Mouse (Mus musculus): Measurements from ENCODE around the gene Gm13420.
"Not testable (repeated sequence)": the region's sequence is repeated elsewhere in the genome, so short reads cannot be mapped to it uniquely, and the experiment has no call there.

The Gm13420 gene

DNA sequence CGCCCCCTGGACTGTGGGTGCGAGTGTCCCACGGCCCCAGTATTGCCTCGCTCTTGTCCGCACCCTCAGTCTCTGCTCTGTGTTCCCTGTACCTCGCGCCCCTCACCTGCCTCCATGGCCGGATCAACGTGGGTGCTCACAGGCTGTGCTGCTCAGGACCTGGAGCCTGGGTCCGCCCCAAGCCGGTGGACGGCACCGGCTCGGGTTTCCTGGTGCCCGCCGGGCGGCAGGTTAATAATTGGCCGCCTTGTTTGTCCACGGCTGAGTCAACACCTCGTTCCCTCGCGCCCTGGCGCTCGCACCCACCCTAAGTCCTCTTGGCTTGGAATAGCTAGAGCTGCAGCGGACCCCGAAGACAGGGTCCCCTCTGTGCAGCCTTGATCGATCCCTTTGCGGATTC is at the start of gene Gm13420:
Gene Gm13420, minus strand, starts transcription at position 189 of the 400 bp plus-strand sequence.
- peak in 1 of 2 experiments; percentile 39 for DNase-seq (ENCODE audit: low spot score in 2 of 2)

DNA sequence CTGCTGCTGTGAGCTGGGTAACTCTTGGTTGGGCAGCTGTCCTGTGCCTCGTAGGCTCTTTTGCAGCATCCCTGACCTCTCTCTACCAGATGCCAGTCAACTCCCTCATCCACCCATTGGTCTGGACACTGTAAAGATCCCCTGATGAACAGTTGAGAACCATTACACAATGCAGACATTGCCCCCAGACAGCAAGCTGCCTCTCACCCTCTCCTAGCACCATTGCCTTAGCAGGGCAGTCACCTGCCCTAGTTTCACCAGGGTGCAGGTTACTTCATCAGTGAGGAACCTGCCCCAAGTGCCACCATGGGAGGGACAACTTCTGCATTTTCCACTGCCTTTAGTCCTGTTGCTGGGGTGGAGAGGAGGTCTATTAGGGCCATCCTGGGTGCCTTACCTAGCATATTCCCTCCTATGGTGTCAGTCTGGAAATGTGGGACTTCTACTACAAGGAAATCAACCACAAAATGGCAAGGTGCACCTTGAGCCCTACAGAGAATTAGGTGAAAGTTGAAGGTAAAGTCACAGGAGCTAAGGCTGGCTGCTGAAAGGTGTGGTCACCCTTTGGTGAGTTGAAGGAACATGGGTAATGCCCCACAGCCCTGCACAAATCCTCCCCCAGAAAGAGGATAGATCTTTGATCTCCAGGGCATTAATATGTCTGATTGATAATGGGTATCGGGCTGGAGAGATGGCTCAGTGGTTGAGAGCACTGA is 41.4 kb upstream of the Gm13420 start:
- no peak for DNase-seq (ENCODE audit: low spot score in 2 of 2)

DNA sequence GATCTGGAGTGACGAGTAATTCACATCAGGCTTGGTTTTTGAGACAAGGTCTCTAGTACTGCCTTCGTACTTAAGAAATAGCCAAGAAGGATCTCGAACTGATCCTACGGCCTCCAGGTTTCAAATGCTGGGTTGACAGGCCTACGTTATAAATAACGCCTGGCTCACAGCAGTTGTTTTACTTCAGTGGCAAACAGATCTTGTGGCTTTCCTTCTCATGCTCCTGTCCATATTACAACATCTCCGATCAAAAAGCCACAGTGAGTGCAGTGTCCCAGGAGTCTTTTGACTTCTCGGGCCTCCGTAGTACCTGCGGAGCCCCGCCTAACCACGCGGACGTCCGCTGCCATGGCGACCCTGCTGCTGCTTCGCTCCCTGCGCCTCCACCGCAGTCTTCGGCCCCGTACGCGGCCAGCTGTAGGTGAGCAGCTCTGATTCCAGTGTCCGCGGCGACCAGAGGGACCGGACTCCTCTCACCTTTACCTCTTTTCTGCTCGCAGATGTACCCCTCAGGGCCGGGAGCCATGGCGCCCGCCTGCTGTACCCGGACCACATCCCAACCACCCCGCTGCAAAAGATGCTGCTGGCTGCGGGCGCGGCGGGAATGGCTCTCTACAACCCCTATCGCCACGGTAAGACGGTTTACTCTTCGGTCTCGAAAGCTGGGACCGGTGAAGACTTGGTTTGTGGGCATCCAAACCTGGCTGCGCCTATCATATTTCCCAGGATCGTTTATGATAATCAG is 36.6 kb upstream of the Gm13420 start, which contains the start of gene Trub2:
Gene Trub2, minus strand, starts transcription at position 566 of the 745 bp plus-strand sequence.
- peak; percentile 79 for DNase-seq (ENCODE audit: low spot score in 2 of 2)

DNA sequence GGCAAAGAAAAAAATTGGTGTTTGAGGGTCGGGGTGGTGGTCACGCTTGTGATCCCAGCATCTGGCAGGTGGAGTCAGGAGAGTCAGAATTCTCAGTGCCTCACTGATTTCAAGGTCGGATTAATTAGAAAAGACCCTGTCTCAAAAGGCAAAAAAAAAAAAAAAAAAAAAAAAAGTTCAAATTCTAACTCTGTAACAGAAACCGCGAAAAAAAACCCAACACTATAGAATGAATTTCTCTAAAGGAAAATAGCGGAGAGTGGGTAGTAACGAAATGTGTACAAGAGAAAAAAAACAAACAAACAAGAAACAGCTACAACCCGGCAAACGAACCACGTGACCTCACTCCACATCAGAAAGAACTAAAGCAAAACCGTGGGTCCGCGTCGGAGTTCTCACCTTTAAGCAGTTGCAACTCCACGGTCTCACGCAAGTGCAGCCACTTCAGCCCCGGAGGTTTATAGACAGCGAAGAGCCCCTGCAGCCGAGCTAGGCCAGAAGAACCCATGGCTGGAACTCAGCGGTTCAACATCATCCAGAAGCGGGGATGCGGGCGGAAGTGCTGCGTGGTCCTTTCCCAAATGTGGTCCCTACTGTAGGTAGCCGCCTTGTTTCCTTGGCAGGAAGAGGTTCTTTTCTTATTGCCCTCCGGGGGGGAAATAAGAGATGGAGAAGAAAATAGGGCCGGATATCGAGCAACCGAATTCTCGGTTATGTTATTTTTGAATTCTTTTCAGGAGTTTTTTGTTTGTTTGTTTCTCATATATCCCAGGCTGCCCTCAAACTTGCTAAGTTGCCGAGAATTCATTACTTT is 35.8 kb upstream of the Gm13420 start, which contains the start of gene Coq4:
Gene Coq4, plus strand, starts transcription at position 390 of the 814 bp plus-strand sequence.
- DNase-seq (ENCODE audit: low spot score in 2 of 2), result peak; percentile 78 to 83

DNA sequence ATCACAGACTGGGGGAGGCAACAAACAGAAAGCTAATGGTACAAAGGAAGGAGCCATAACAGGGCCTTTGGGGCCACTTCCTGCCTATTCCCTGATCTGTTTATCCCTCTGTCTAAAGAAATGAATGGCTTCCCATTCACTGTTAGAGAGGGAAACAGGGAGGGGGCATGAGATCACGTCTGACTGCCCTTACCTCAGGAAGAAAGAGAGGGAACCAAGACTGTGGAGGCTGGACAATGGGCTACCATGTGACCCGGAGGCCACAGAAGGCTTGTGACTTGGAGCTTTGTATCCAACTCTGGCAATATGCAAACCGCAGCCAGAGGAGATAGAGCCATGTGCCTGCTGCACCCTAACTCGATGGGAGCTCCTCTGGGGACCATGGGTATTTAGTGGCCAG is 32.8 kb upstream of the Gm13420 start:
- DNase-seq (ENCODE audit: low spot score in 2 of 2), result no peak

DNA sequence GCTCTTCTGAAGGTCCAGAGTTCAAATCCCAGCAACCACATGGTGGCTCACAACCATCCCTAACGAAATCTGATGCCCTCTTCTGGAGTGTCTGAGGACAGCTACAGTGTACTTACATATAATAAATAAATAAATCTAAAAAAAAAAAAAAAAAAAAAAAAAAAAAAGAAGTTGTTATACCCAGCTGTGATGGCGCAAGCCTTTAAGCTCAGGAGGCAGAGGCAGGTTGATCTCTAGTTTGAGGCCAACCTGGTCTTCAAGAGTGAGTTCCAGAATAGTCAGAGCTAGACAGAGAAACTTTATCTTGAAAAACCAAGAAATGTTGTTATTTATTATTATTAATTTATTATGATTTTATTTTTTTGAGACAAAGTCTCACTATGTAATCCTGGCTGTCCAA is 29.8 kb upstream of the Gm13420 start:
- DNase-seq (ENCODE audit: low spot score in 2 of 2), result not testable (repeated sequence)

DNA sequence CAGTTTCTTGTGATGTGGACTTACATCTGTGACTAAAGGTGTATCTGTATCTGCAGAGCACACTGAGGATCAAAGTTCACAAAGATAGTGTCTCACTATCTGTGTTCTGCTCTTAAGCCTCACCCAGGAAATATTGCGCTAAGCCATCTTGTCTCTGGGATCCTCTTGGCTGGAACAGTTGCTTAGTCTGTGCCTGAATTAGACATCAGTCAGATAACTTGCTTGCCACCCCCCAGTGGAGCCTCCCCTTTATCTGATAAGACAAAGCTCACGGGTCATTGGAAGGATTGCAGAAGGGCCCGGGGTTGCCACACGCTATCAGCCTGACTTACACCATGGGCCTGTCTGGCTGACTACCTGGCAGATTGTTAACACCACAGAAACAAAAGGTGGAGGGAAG is 21.8 kb upstream of the Gm13420 start:
- DNase-seq (ENCODE audit: low spot score in 2 of 2), result no peak

DNA sequence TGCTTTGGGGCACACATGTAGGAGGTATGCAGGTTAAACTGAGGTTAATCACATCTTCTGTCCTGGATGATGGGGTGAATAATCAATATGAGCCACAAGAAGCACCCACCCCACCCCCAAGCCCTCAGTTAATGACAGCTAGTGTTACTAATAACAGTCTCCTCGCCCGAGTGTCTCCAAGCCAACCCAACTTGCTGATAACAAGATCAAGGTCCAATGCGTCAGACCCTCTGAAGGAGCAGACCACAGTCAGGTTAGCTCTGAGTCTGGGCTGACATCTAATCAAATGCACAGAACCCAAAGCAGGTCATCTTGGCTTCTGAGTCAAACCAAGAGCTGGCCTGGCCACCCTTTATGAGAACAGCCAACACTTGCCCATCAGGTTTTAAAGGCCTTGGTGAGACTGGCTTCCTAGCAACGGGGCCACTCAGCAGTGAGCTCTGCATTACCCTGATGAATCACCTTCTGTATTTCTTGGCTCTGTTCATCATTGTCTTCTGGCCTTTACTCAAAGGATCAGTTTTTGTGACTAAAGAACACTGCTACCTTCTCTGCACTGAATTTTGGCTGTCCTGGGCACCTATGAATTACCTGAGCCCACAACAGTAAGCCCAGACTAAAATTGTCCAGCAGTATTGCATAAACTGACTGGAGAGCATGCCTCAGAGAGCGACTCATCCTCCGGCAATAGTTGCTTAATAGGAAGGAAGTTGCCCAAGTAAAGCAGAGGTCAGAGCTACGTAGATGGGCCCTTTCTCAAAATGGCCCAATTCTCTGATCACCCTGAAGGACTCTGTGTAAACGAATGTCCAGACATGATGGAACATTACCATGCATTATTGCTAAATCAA is 20.4 kb upstream of the Gm13420 start:
- peak in 1 of 2 experiments; percentile 52 for DNase-seq (ENCODE audit: low spot score in 2 of 2)

DNA sequence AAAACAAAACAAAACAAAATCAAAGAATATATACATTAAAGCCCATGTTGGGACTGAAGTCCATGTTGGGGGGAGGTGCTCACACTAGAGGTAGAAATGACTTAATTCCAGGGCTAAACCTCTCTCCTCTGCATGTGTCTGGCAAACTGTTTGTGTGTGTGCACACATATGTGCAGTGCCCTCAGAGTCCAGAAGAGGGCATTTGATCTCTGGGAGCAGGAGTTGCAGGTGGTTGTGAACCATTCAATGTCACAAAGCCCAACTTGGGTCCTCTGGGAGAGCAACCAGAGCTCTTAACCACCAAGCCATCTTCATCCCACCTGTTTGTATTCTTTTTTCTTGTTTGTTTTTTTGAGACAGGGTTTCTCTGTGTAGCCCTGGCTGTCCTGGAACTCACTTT is 18.7 kb upstream of the Gm13420 start:
- no peak for DNase-seq (ENCODE audit: low spot score in 2 of 2)

DNA sequence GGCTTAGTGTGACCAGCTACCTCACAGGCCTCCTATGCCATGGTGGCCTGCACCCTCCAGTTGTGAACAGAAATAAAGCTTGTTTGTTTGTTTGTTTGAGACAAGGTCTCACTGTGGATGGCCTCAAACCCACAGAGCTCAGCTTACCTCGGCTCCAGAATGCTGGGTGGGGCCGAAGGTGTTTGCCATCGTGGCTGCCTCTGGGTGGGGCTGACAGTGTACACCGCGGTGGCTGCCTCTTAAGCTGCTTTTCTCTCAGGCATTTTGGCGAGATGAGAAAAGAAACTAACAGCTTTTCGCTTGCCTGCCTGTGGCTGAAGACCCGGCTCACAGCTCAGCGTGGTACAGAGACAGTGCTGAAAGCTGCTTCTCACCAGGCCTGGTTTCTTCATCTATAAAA is 17.4 kb upstream of the Gm13420 start:
- no peak for DNase-seq (ENCODE audit: low spot score in 2 of 2)

DNA sequence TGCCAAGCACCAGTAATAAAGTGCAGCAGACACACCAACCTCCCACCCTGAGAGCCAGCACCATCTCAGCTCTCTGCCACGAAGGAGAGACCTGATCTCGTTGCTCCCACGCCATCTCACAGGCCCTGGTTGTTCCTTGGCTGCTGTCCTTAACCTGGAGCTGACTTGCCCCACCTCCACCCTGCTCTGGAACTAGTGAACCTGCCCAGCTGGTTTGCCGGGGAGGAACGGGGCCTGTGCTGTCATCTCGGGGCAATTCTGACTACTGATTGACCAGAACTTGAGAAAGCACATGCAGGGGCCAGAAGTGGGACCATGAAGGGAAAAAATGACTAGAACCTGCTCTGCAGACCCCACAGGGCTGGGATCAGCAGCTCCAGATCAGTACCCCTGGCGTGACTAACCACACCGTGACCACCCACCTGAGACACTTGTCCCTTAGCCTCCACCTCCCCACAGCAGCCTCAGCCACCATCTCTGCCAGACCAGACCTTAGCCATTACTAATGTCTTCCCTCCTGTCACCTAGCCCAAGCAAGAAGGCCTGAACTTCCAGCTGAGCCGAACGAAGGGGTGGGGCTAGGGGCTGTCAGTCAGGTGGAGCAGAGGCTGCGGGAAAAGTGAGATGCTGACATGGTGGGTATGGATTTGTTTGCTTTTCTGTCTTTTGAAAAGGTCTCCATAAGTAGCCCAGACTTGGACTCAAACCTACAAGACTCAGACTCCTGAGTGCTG is 16.7 kb upstream of the Gm13420 start:
- DNase-seq (ENCODE audit: low spot score in 2 of 2), result peak; percentile 50 to 68

DNA sequence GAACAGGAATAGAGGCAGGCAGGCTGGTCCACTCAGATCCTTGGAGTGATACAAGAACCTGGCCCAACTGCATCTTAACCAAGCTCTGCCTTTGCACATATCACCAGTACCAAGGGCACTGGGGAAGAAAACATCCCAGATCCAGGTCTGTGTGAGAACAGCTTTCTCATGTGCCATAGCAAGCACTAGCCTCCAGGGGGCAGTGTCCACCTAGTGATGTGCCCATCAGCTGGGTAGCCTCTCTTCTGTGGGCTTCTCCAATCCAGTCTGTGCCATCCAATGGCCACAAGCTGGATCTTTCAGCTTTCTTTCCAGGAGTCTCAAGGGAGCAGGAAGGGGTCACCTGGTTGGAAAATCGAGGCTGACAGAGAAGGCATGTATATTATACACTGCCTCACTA is 13.3 kb upstream of the Gm13420 start:
- peak in 1 of 2 experiments; percentile 59 for DNase-seq (ENCODE audit: low spot score in 2 of 2)

DNA sequence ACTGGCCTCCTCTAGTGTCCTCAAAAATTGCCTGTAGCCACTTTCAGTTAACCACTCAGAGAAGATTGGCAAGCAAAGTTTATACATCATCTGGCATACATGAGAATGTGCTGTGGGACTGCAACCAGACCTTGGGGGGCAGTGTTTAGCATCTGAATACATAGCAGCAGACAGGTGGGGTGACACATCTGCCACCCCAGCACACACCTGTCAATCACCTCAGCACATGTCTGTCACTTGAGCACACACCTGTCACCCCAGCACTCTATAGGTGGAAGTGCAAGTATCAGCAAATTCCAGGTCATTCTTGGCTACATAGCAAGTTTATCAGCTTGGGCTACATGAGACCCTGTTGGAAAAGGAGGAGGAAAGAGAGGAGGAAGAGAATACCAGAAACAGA is 4.2 kb upstream of the Gm13420 start:
- no peak for DNase-seq (ENCODE audit: low spot score in 2 of 2)

DNA sequence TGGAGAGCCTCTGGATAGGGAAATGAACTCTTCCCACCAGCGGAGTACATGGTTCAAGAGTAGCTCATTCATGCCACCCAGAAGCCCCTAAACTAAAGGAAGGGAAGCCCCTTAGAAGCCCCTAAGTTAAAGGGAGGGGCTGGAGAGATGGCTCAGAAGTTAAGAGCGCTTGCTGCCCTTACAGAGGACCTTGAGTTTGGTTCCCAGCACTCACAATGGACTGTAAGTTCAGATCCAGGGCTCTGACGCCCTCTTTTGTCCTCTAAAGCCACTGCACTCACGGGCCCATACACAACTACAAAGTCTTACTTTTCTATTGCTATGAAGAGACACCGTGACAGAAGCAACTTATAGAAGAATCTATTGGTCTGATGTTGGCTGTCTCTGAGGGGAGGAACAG is 912 bp upstream of the Gm13420 start:
- no peak for DNase-seq (ENCODE audit: low spot score in 2 of 2)

DNA sequence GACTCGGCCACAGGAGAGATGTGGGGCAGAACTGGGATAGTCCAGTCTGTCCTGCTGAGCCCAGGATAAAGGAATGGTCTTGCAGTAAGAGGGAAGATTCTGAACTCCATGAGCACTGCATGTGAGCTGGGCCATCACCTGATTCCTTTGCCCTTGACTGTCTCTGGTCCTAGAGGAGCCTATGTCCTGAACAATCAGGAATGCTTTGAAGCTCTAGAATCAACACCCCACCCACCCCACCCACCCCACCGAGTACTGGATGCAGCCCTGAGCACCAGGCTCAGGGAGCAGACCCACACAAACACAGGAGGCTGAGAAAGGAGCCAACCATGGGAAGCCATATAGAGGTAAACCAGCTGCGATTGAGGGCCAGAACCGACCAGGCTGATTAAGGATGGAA is 3.0 kb downstream of the Gm13420 start:
- DNase-seq (ENCODE audit: low spot score in 2 of 2), result no peak

DNA sequence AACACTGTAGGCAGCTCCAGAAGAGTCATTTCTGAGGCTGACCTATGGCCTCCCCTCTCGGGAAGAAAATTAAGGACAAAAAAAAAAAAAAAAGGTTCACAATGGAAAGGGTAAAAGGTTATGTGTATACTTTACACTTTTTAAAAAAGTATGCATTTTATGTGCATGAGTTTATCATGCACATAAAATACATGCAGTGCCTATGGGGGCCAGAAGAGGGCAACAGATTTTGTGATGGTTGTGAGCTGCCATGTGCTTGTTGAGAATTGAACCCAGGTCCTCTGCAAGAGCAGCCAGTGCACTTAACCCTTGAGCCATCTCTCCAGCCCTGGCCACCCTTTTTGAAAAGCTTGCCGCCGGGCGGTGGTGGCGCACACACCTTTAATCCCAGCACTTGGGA is 3.6 kb downstream of the Gm13420 start:
- no peak for DNase-seq (ENCODE audit: low spot score in 2 of 2)

DNA sequence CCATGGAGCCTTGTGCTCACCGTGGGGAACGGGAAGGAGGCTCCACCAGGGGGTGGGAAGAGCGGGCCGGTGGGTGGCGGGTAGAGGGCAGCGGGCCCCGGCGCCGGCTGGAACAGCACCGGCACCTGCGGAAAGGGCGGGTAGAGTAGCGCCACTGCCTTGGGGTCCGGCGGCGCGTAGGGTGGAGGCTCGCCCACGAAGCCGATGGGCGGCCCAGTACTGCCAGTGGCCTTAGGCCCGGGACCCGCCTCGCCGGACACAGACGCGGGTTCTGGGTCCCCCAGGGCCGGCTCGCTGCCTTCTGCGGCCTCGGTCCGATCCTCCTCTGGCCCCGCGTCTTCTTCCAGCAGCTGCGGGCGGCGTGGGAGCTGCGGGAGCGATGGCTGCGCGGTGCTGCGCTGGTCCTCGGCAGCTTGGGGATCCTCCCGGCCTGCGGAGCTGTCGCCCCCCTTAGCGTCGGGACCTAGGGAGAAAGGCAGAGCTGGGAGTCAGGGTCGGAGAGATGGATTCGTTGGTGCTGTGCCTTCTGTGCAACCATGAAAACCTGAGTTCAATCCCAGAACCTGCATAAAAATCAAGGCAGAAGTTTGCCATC is 4.2 kb downstream of the Gm13420 start:
- no peak for DNase-seq (ENCODE audit: low spot score in 2 of 2)

DNA sequence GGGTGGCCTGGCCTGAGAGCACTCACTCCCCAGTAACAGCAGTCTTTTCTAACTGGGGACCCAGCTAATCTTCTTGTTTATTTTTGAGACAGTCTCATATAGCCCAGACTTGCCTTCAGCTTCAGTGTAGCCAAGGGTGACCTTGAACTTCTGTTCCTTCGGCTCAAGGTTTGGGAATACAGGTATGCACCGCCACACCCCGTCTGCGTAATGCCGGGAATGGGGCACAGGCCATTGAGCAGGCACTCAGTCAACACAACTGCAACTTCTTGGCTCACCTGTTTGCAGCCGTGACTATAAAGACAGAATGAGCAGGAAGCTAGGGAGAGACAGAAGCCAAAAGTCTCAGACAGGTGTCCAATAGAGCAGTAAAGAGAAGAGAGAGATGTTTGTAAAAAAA is 7.2 kb downstream of the Gm13420 start:
- DNase-seq (ENCODE audit: low spot score in 2 of 2), result no peak

DNA sequence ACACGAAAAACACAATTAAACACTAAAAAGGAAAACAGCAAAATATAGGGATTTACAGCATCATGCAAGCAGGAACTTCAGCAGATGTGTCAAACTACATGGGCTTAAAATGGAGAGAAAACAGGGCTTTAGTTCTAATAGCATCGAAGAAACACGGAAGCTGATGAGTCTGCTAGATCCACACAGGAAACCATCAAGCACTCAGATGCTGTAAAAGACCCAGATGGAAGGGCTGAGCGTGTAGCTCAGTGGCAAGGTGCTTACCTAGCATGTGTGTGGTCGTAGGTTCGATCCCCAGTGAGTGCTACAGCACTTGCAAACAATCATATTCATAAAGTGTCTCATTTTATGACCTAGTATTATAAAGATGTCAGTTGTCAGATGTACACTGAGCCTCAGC is 10.3 kb downstream of the Gm13420 start:
- no peak for DNase-seq (ENCODE audit: low spot score in 2 of 2)

DNA sequence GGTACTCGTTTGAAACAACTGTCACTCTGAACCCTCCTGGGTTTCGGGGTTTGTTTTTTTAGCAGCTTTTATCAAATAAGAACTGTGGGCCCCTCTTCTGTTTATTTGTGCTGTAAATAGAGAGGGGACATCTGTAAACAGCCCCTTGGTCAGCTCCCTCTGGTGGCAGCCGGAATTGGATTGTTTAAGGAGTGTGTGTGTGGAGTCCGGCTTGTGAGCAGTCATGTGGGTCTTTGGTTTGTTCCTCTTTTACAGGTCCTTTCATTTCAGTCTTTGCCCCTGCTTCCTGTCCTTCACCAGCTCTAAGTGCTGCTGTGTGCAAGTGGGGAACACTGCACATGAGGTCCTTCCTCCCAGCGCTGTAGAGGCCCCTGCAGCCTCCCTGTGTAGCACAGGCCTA is 12.1 kb downstream of the Gm13420 start:
- DNase-seq (ENCODE audit: low spot score in 2 of 2), result no peak
